Mouse (Mus musculus): Measurements from ENCODE around the gene Psmd9.
A peak's percentile ranks its signal among the peaks of the same experiment; 100 is the strongest.

Psmd9 gene

GRCm38 (mm10) chr5:123260698-123261097 is 91.5 kb downstream of the Psmd9 start:
- DNase-seq: no peak

GRCm38 (mm10) chr5:123266909-123267308 is 97.7 kb downstream of the Psmd9 start:
- no peak for DNase-seq

- no peak for DNase-seq
Observed at GRCm38 (mm10) chr5:123268477-123269474, 99.6 kb downstream of the Psmd9 start.

- no peak for DNase-seq
Observed at GRCm38 (mm10) chr5:123270917-123271316, 101.7 kb downstream of the Psmd9 start.

- DNase-seq: no peak
Observed at GRCm38 (mm10) chr5:123272927-123273326, 103.7 kb downstream of the Psmd9 start.

GRCm38 (mm10) chr5:123276636-123277341 is 107.6 kb downstream of the Psmd9 start:
- no peak for DNase-seq

GRCm38 (mm10) chr5:123277342-123277701 is 108.1 kb downstream of the Psmd9 start:
- no peak for DNase-seq

GRCm38 (mm10) chr5:123277704-123278103 is 108.5 kb downstream of the Psmd9 start:
- no peak for DNase-seq

GRCm38 (mm10) chr5:123279248-123279647 is 110.0 kb downstream of the Psmd9 start:
- DNase-seq: no peak

- no peak for DNase-seq
Observed at GRCm38 (mm10) chr5:123281336-123282136, 112.3 kb downstream of the Psmd9 start.

- DNase-seq: peak; percentile 60
Observed at GRCm38 (mm10) chr5:123285174-123285573, 116.0 kb downstream of the Psmd9 start.

GRCm38 (mm10) chr5:123288079-123288478 is 118.9 kb downstream of the Psmd9 start:
- no peak for DNase-seq

GRCm38 (mm10) chr5:123294653-123295052 is 125.4 kb downstream of the Psmd9 start:
- DNase-seq: no peak

GRCm38 (mm10) chr5:123296224-123296806 is 127.1 kb downstream of the Psmd9 start:
- DNase-seq: no peak

- no peak for DNase-seq
Observed at GRCm38 (mm10) chr5:123296972-123297754, 128.0 kb downstream of the Psmd9 start.

- no peak for DNase-seq
Observed at GRCm38 (mm10) chr5:123297830-123298229, 128.6 kb downstream of the Psmd9 start.

GRCm38 (mm10) chr5:123298526-123298925 is 129.3 kb downstream of the Psmd9 start:
- DNase-seq: no peak

All from right cerebral cortex, postnatal 14 days (tissue).